Mouse (Mus musculus): Measurements from ENCODE around the gene Bicc1.

GRCm38 (mm10) chr10:71007516-71007915, 152.0 kb downstream of the Bicc1 start:
- TF ChIP-seq TAL1 (conservative IDR thresholded peaks at IDR 0.05; ENCODE audit: low read depth, low read length) (no peak), CTCF (IDR thresholded peaks at IDR 0.05; ENCODE audit: low read depth, low read length) (no peak), POLR2AphosphoS5 (IDR thresholded peaks at IDR 0.05; ENCODE audit: insufficient replicate concordance, low read depth, low read length) (no peak), GATA1 (IDR thresholded peaks at IDR 0.05; ENCODE audit: borderline replicate concordance, low read length) (no peak)

All from G1E (cell line).